Mouse (Mus musculus) lung, adult 2 months (tissue): ENCODE results near the gene Uox.

ENCODE experiments used
- CTCF ChIP-seq: fragments of 200-500 bp; IDR thresholded peaks from 2 replicates; pipeline ENCODE4 v1.5.1; 2011; ENCODE audit warnings: mild to moderate bottlenecking, low read length, control low read depth; ENCODE audit not compliant: insufficient read depth
- POLR2A ChIP-seq: fragments of 200-500 bp; IDR thresholded peaks from 2 replicates; pipeline ENCODE4 v1.6.1; 2011; ENCODE audit warnings: low read depth, mild to moderate bottlenecking, control low read depth, low read length, borderline replicate concordance; ENCODE audit errors: extremely low read depth

DNA sequence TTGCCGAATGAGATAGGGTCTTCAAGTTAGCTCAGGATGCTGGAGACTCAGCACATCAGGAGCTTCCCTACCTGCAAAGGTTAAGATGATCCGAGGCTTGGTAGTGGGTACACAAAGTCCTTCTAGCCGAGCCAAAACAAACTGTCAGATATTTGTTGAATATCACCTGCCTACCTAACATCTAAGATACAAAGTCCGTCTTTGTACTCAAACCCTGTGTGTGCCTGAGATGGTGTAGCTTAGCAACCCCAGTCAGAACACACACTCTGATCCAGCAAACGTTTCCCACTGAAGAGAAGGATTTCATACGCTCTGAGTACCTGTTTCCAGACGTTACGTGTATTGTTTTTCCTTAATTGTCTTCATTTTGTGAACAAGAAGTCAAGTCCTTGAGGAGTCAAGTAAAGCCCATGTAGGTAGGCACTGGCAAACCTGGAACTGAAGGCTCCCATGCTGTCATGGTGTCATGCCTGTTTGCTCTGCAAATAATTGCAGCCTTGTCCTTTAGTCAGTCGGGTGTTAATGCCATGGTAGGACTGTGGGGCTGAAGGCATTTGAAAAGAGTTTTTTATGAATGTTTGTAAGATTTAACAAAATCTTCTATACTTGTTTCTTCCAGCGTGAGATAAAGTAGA, at the start of gene Uox:
- TF ChIP-seq CTCF: no peak
- TF ChIP-seq POLR2A: no peak
